Mouse (Mus musculus): ENCODE measurements around the gene Fgfr2. TPM values are rescaled to one million over a fixed set of nuclear protein-coding genes. Genes with fewer than 3 reads are reported as not detected.

The Fgfr2 gene
- polyA plus RNA-seq, 1 experiment, result 1.7 TPM

- TF ChIP-seq MYOG (IDR thresholded peaks at IDR 0.05; ENCODE audit: control insufficient read depth, extremely low read depth, insufficient read length) (no peak), FOSL1 (IDR thresholded peaks at IDR 0.05; ENCODE audit: insufficient read depth, low read length, poor library complexity, severe bottlenecking) (no peak), MYOD1 (IDR thresholded peaks at IDR 0.05; ENCODE audit: control insufficient read depth, insufficient read length, low read depth) (no peak), USF1 (IDR thresholded peaks at IDR 0.05; ENCODE audit: low read depth) (no peak), MAX (IDR thresholded peaks at IDR 0.05) (no peak), CEBPB (IDR thresholded peaks at IDR 0.05; ENCODE audit: low read depth) (no peak), CTCF (IDR thresholded peaks at IDR 0.05; ENCODE audit: control insufficient read depth, insufficient read depth, insufficient read length) (no peak)
- peaks cover 5% of the 10 kb centered on the region for H3K27me3 ChIP-seq (ENCODE audit: control insufficient read depth, insufficient read depth, insufficient read length)
- no peak overlapping the region for H3ac ChIP-seq (ENCODE audit: control insufficient read depth, insufficient read length, low read depth)
- no peak overlapping the region for H3K4me3 ChIP-seq (ENCODE audit: insufficient read depth, poor library complexity, severe bottlenecking)
- H3K79me3 ChIP-seq (ENCODE audit: low read depth), result no peaks in the 10 kb centered on the region
- no peaks in the 10 kb centered on the region for H3K79me2 ChIP-seq (ENCODE audit: control insufficient read depth, insufficient read depth)
- no peaks in the 10 kb centered on the region for H3K36me3 ChIP-seq (ENCODE audit: control insufficient read depth, insufficient read depth)
These were observed 2859.9 kb downstream of the Fgfr2 start for GRCm38 (mm10) chr7:130263233-130263594.

GRCm38 (mm10) chr7:130262528-130263232, 2860.5 kb downstream of the Fgfr2 start:
- Histone ChIP-seq H3ac (ENCODE audit: control insufficient read depth, insufficient read length, low read depth) (no peak overlapping the region), H3K4me3 (ENCODE audit: insufficient read depth, poor library complexity, severe bottlenecking) (no peak overlapping the region), H3K79me2 (ENCODE audit: control insufficient read depth, insufficient read depth) (no peaks in the 10 kb centered on the region), H3K36me3 (ENCODE audit: control insufficient read depth, insufficient read depth) (no peaks in the 10 kb centered on the region), H3K27me3 (ENCODE audit: control insufficient read depth, insufficient read depth, insufficient read length) (peaks cover 5% of the 10 kb centered on the region), H3K79me3 (ENCODE audit: low read depth) (no peaks in the 10 kb centered on the region)
- TF ChIP-seq FOSL1 (IDR thresholded peaks at IDR 0.05; ENCODE audit: insufficient read depth, low read length, poor library complexity, severe bottlenecking), result no peak
- no peak for TF ChIP-seq CEBPB (IDR thresholded peaks at IDR 0.05; ENCODE audit: low read depth)
- no peak for TF ChIP-seq CTCF (IDR thresholded peaks at IDR 0.05; ENCODE audit: control insufficient read depth, insufficient read depth, insufficient read length)
- TF ChIP-seq MYOG (IDR thresholded peaks at IDR 0.05; ENCODE audit: control insufficient read depth, extremely low read depth, insufficient read length), result no peak
- no peak for TF ChIP-seq MYOD1 (IDR thresholded peaks at IDR 0.05; ENCODE audit: control insufficient read depth, insufficient read length, low read depth)
- TF ChIP-seq MAX (IDR thresholded peaks at IDR 0.05), result no peak
- TF ChIP-seq USF1 (IDR thresholded peaks at IDR 0.05; ENCODE audit: low read depth), result no peak

GRCm38 (mm10) chr7:130261684-130262527, 2861.2 kb downstream of the Fgfr2 start:
- Histone ChIP-seq H3K79me3 (ENCODE audit: low read depth) (no peaks in the 10 kb centered on the region), H3K27me3 (ENCODE audit: control insufficient read depth, insufficient read depth, insufficient read length) (peaks cover 5% of the 10 kb centered on the region), H3K36me3 (ENCODE audit: control insufficient read depth, insufficient read depth) (no peaks in the 10 kb centered on the region), H3K4me3 (ENCODE audit: insufficient read depth, poor library complexity, severe bottlenecking) (no peak overlapping the region), H3ac (ENCODE audit: control insufficient read depth, insufficient read length, low read depth) (no peak overlapping the region), H3K79me2 (ENCODE audit: control insufficient read depth, insufficient read depth) (no peaks in the 10 kb centered on the region)
- TF ChIP-seq CEBPB (IDR thresholded peaks at IDR 0.05; ENCODE audit: low read depth), result no peak
- no peak for TF ChIP-seq CTCF (IDR thresholded peaks at IDR 0.05; ENCODE audit: control insufficient read depth, insufficient read depth, insufficient read length)
- no peak for TF ChIP-seq USF1 (IDR thresholded peaks at IDR 0.05; ENCODE audit: low read depth)
- no peak for TF ChIP-seq MYOG (IDR thresholded peaks at IDR 0.05; ENCODE audit: control insufficient read depth, extremely low read depth, insufficient read length)
- no peak for TF ChIP-seq MAX (IDR thresholded peaks at IDR 0.05)
- no peak for TF ChIP-seq FOSL1 (IDR thresholded peaks at IDR 0.05; ENCODE audit: insufficient read depth, low read length, poor library complexity, severe bottlenecking)
- no peak for TF ChIP-seq MYOD1 (IDR thresholded peaks at IDR 0.05; ENCODE audit: control insufficient read depth, insufficient read length, low read depth)

- Histone ChIP-seq H3K79me2 (ENCODE audit: control insufficient read depth, insufficient read depth) (no peaks in the 10 kb centered on the region), H3ac (ENCODE audit: control insufficient read depth, insufficient read length, low read depth) (no peak overlapping the region), H3K79me3 (ENCODE audit: low read depth) (no peaks in the 10 kb centered on the region), H3K4me3 (ENCODE audit: insufficient read depth, poor library complexity, severe bottlenecking) (no peak overlapping the region), H3K27me3 (ENCODE audit: control insufficient read depth, insufficient read depth, insufficient read length) (peaks cover 5% of the 10 kb centered on the region), H3K36me3 (ENCODE audit: control insufficient read depth, insufficient read depth) (no peaks in the 10 kb centered on the region)
- TF ChIP-seq CEBPB (IDR thresholded peaks at IDR 0.05; ENCODE audit: low read depth), result no peak
- no peak for TF ChIP-seq MYOD1 (IDR thresholded peaks at IDR 0.05; ENCODE audit: control insufficient read depth, insufficient read length, low read depth)
- TF ChIP-seq USF1 (IDR thresholded peaks at IDR 0.05; ENCODE audit: low read depth), result no peak
- no peak for TF ChIP-seq MAX (IDR thresholded peaks at IDR 0.05)
These were observed 2862.1 kb downstream of the Fgfr2 start for GRCm38 (mm10) chr7:130260905-130261683.

- TF ChIP-seq MYOD1 (IDR thresholded peaks at IDR 0.05; ENCODE audit: control insufficient read depth, insufficient read length, low read depth), result no peak
- peaks cover 3% of the 10 kb centered on the region for H3K27me3 ChIP-seq (ENCODE audit: control insufficient read depth, insufficient read depth, insufficient read length)
- H3K79me2 ChIP-seq (ENCODE audit: control insufficient read depth, insufficient read depth), result no peaks in the 10 kb centered on the region
- no peaks in the 10 kb centered on the region for H3K79me3 ChIP-seq (ENCODE audit: low read depth)
- H3K4me3 ChIP-seq (ENCODE audit: insufficient read depth, poor library complexity, severe bottlenecking), result no peak overlapping the region
- H3K36me3 ChIP-seq (ENCODE audit: control insufficient read depth, insufficient read depth), result no peaks in the 10 kb centered on the region
- no peak overlapping the region for H3ac ChIP-seq (ENCODE audit: control insufficient read depth, insufficient read length, low read depth)
These were observed 2863.1 kb downstream of the Fgfr2 start for GRCm38 (mm10) chr7:130260060-130260459.
